Mouse (Mus musculus) ES-Bruce4 (cell line): ENCODE data around the gene Top3b.

ENCODE experiments used
- CTCF ChIP-seq: IDR thresholded peaks from one replicate; pipeline ENCODE4 v1.8.1; 2011; ENCODE audit warnings: low read depth, low read length
- EP300 ChIP-seq: IDR thresholded peaks from 2 replicates; pipeline ENCODE4 v1.6.1; 2011; ENCODE audit warnings: low read depth, low read length; ENCODE audit not compliant: insufficient read depth
- POLR2A ChIP-seq: IDR thresholded peaks from one replicate; pipeline ENCODE4 v1.8.1; 2011; ENCODE audit warnings: low read length; ENCODE audit not compliant: insufficient read depth

DNA sequence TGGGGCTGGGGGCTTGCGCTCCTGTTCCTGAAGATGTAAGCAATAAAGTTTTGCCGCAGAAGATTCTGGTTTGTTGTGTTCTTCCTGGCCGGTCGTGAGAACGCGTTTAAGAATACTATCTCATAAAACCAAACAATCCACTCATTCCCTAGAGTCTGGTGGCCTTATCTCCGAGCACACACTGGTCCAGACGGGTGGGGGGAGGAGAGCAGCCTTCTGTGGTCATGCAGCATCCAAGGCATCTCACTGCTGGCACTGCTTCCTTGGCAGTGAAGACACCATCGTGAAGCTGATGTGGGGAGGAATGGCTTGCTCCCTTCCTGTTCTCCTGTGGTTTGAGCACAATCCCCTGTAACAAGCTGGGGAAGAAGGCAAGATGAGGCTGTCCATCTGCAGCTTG, 69.0 kb downstream of the Top3b start:
- TF ChIP-seq CTCF (no peak), POLR2A (no peak), EP300 (no peak)
